In genomic region chr11:117819095-117819494, GRCm38 (mm10) we compare ENCODE assay signal across 16 mouse cellular contexts. TPM values are rescaled to one million over a fixed set of nuclear protein-coding genes. Genes with fewer than 3 reads are reported as not detected.
A peak's percentile ranks its signal among the peaks of the same experiment; 100 is the strongest.
DNase-seq lines count a peak whose midpoint lies in the region; ATAC-seq lines count a peak whose summit lies in the region.
"Had no signal": no experiment of that assay in that cellular context is flagged by ENCODE, and none has a peak within 500 bp of the region (broad histone marks: within the 10 kb centered on the region; RNA-seq: fewer than 3 reads in every experiment).

No protein-coding gene starts in this region.

- no peak overlapping the region for H3K4me3 ChIP-seq in liver, embryonic 12.5 days
- no peak overlapping the region for H3K4me3 ChIP-seq in heart, embryonic 14.5 days (ENCODE audit: control insufficient read depth in 1 of 2, insufficient read depth in 1 of 2, low read depth in 1 of 2, low read length in 2 of 2)
- H3K4me3 ChIP-seq in forebrain, embryonic 14.5 days (ENCODE audit: low read depth, low read length) = no peak overlapping the region
- H3K4me3 ChIP-seq: intestine, embryonic 15.5 days; neural tube, embryonic 15.5 days had no signal

- peak overlapping the region; percentile 15; the same call in 1 of the 2 replicates for H3K27ac ChIP-seq in liver, embryonic 12.5 days
- peak overlapping the region; percentile 77 to 89 for H3K27ac ChIP-seq in heart, embryonic 14.5 days (replicated peaks in 1 of 2; ENCODE audit: control insufficient read depth in 1 of 2, insufficient read depth in 1 of 2, low read depth in 2 of 2, low read length in 2 of 2)
- no peak overlapping the region for H3K27ac ChIP-seq in forebrain, embryonic 14.5 days (ENCODE audit: low read depth, low read length)
- H3K27ac ChIP-seq: intestine, embryonic 15.5 days; neural tube, embryonic 15.5 days had no signal

- 82% methylated on average over 8 of the region's 8 CpGs for WGBS in liver, embryonic 12.5 days (ENCODE audit: insufficient replicate concordance)
- 50% methylated on average over 8 of the region's 8 CpGs for WGBS in heart, embryonic 14.5 days
- 55% methylated on average over 8 of the region's 8 CpGs for WGBS in forebrain, embryonic 14.5 days

- H3K4me1 ChIP-seq in liver, embryonic 12.5 days = peaks cover 76% of the 10 kb centered on the region
- H3K4me1 ChIP-seq in heart, embryonic 14.5 days (ENCODE audit: control insufficient read depth in 2 of 2, insufficient read depth in 2 of 2, low read length in 2 of 2) = peaks cover 29 to 49% of the 10 kb centered on the region in 2 experiments
- peaks cover 2% of the 10 kb centered on the region; the same call in 1 of the 2 replicates for H3K4me1 ChIP-seq in forebrain, embryonic 14.5 days (ENCODE audit: control insufficient read depth, insufficient read depth, low read length)

- no peaks in the 10 kb centered on the region for H3K9me3 ChIP-seq in liver, embryonic 12.5 days (replicated peaks)
- no peaks in the 10 kb centered on the region for H3K9me3 ChIP-seq in heart, embryonic 14.5 days (ENCODE audit: control insufficient read depth, low read length)
- H3K9me3 ChIP-seq in forebrain, embryonic 14.5 days (replicated peaks; ENCODE audit: control insufficient read depth, low read length) = no peaks in the 10 kb centered on the region
- H3K9me3 ChIP-seq: intestine, embryonic 15.5 days; neural tube, embryonic 15.5 days had no signal

- DNase-seq in liver = no peak
- peak; percentile 60 for DNase-seq in gastrocnemius, postnatal 14 days
- DNase-seq in forebrain, embryonic 14.5 days (ENCODE audit: low spot score) = no peak
- DNase-seq in right cerebral cortex, postnatal 4 days = no peak
- no peak for DNase-seq in layer of hippocampus, postnatal 25 days (ENCODE audit: extremely low spot score in 1 of 2, low spot score in 1 of 2)
- DNase-seq: kidney, postnatal 10 days; lung, adult 18-20 months; right cerebral cortex, adult 18-20 months had no signal

- peaks cover 100% of the 10 kb centered on the region for H3K36me3 ChIP-seq in liver, embryonic 12.5 days
- peaks cover 97% of the 10 kb centered on the region for H3K36me3 ChIP-seq in heart, embryonic 14.5 days (ENCODE audit: control insufficient read depth, insufficient read depth, low read length)
- peaks cover 57% of the 10 kb centered on the region for H3K36me3 ChIP-seq in forebrain, embryonic 14.5 days (ENCODE audit: control insufficient read depth, insufficient read depth, low read length)
- H3K36me3 ChIP-seq: neural tube, embryonic 15.5 days had no signal

- no peaks in the 10 kb centered on the region for H3K27me3 ChIP-seq in liver, embryonic 12.5 days (replicated peaks)
- no peaks in the 10 kb centered on the region for H3K27me3 ChIP-seq in heart, embryonic 14.5 days (ENCODE audit: control insufficient read depth, insufficient read depth, low read length)
- H3K27me3 ChIP-seq in forebrain, embryonic 14.5 days (replicated peaks; ENCODE audit: control insufficient read depth, insufficient read depth, low read length) = no peaks in the 10 kb centered on the region
- H3K27me3 ChIP-seq: intestine, embryonic 15.5 days; neural tube, embryonic 15.5 days had no signal

- intact Hi-C loops in gastrocnemius, postnatal 14 days (cut with DNase I; ENCODE audit: low total_unique reads) = no loop called here

- H3K9ac ChIP-seq in liver, embryonic 12.5 days = no peak overlapping the region
- peak overlapping the region; percentile 53; the same call in 1 of the 2 replicates for H3K9ac ChIP-seq in heart, embryonic 14.5 days (ENCODE audit: low read length)
- no peak overlapping the region for H3K9ac ChIP-seq in forebrain, embryonic 14.5 days (ENCODE audit: low read length)
- H3K9ac ChIP-seq: intestine, embryonic 15.5 days; neural tube, embryonic 15.5 days had no signal

- no peak for ATAC-seq in liver, embryonic 12.5 days
- peak; percentile 69 for ATAC-seq in heart, embryonic 14.5 days (ENCODE audit: insufficient number of reproducible peaks, insufficient read depth, low FRiP score, low read depth)
- no peak for ATAC-seq in forebrain, embryonic 14.5 days
- ATAC-seq: forebrain, embryonic 16.5 days; intestine, embryonic 15.5 days had no signal

- no peak overlapping the region for H3K4me2 ChIP-seq in liver, embryonic 12.5 days
- peak overlapping the region; percentile 19; the same call in 1 of the 2 replicates for H3K4me2 ChIP-seq in heart, embryonic 14.5 days (ENCODE audit: low read length)
- H3K4me2 ChIP-seq in forebrain, embryonic 14.5 days (ENCODE audit: low read length) = no peak overlapping the region
- H3K4me2 ChIP-seq: intestine, embryonic 15.5 days; neural tube, embryonic 15.5 days had no signal

RNA-seq across cellular contexts. Expression of gene Afmid, which starts 6.6 kb away (rescaled TPM):
- 6.7 TPM in 2 replicates for polyA plus RNA-seq in liver, embryonic 12.5 days (2016; fragmentation: Nextera tagmentation; extraction: Ambion mirVana)
- total RNA-seq in gastrocnemius, postnatal 14 days (2021) = 1 to 10 TPM; 3.5 to 3.6 TPM
- 18.7 and 20.8 TPM in 2 replicates for polyA plus RNA-seq in heart, embryonic 14.5 days (2014; fragmentation: Nextera tagmentation; extraction: Ambion mirVana)
- 4.4 and 5.7 TPM in 2 replicates for polyA plus RNA-seq in forebrain, embryonic 14.5 days (2014; fragmentation: Nextera tagmentation; extraction: Ambion mirVana)
- total RNA-seq in layer of hippocampus, postnatal 25 days (2021) = 1 to 10 TPM; 4.6 to 5.4 TPM

RNA-seq across cellular contexts. Expression of gene Tk1, which starts 6.8 kb away (rescaled TPM):
- polyA plus RNA-seq in liver, embryonic 12.5 days (2016; fragmentation: Nextera tagmentation; extraction: Ambion mirVana) = 145 and 152 TPM in 2 replicates
- 1 to 10 TPM; 5.4 to 5.8 TPM for total RNA-seq in gastrocnemius, postnatal 14 days (2021)
- polyA plus RNA-seq in heart, embryonic 14.5 days (2014; fragmentation: Nextera tagmentation; extraction: Ambion mirVana) = 98.0 and 100 TPM in 2 replicates
- 44.9 and 67.8 TPM in 2 replicates for polyA plus RNA-seq in forebrain, embryonic 14.5 days (2014; fragmentation: Nextera tagmentation; extraction: Ambion mirVana)
- 1 to 10 TPM; 1.1 TPM for total RNA-seq in layer of hippocampus, postnatal 25 days (2021)

RNA-seq across cellular contexts. Expression of gene Gm20708, which starts 9.6 kb away (rescaled TPM):
- polyA plus RNA-seq in liver, embryonic 12.5 days (2016; fragmentation: Nextera tagmentation; extraction: Ambion mirVana) = 0.23 and 0.27 TPM in 2 replicates
- 1 to 10 TPM in 1 of 2 experiments, under 1 TPM in 1; 0.73 to 1.5 TPM for total RNA-seq in gastrocnemius, postnatal 14 days (2021)
- polyA plus RNA-seq in heart, embryonic 14.5 days (2014; fragmentation: Nextera tagmentation; extraction: Ambion mirVana) = 0.71 and 1.0 TPM in 2 replicates
- polyA plus RNA-seq in forebrain, embryonic 14.5 days (2014; fragmentation: Nextera tagmentation; extraction: Ambion mirVana) = 0.41 and 1.3 TPM in 2 replicates
- 1 to 10 TPM; 1.9 to 3.2 TPM for total RNA-seq in layer of hippocampus, postnatal 25 days (2021)
- total RNA-seq: midbrain, postnatal 0 days had no signal

RNA-seq across cellular contexts. Expression of gene Syngr2, which starts 9.6 kb away (rescaled TPM):
- 61.5 and 66.4 TPM in 2 replicates for polyA plus RNA-seq in liver, embryonic 12.5 days (2016; fragmentation: Nextera tagmentation; extraction: Ambion mirVana)
- 100 to 1,000 TPM; 104 to 111 TPM for total RNA-seq in gastrocnemius, postnatal 14 days (2021)
- 99.4 and 102 TPM in 2 replicates for polyA plus RNA-seq in heart, embryonic 14.5 days (2014; fragmentation: Nextera tagmentation; extraction: Ambion mirVana)
- 19.2 and 20.7 TPM in 2 replicates for polyA plus RNA-seq in forebrain, embryonic 14.5 days (2014; fragmentation: Nextera tagmentation; extraction: Ambion mirVana)
- total RNA-seq in layer of hippocampus, postnatal 25 days (2021) = 10 to 100 TPM; 10.8 to 11.1 TPM

RNA-seq across cellular contexts. Expression of gene 6030468B19Rik, which starts 21.6 kb away (rescaled TPM):
- 97.6 and 97.7 TPM in 2 replicates for polyA plus RNA-seq in liver, embryonic 12.5 days (2016; fragmentation: Nextera tagmentation; extraction: Ambion mirVana)
- total RNA-seq in gastrocnemius, postnatal 14 days (2021) = not detected
- polyA plus RNA-seq in heart, embryonic 14.5 days (2014; fragmentation: Nextera tagmentation; extraction: Ambion mirVana) = 0.19 and 0.44 TPM in 2 replicates
- polyA plus RNA-seq in forebrain, embryonic 14.5 days (2014; fragmentation: Nextera tagmentation; extraction: Ambion mirVana) = not detected in 2 replicates
- under 1 TPM in 1 of 2 experiments, not detected in 1; 0.35 TPM for total RNA-seq in layer of hippocampus, postnatal 25 days (2021)
- total RNA-seq: heart, postnatal 36 days; midbrain, postnatal 0 days had no signal
- polyA plus RNA-seq: cerebellum, adult 2 months; forebrain, embryonic 16.5 days; midbrain, postnatal 0 days; neural tube, embryonic 15.5 days had no signal
